Mouse (Mus musculus): ENCODE measurements at regions not wholly inside any gene's neighbourhood (a gene's known extent, or its start where the extent isn't known, plus 50 kb on each side); places are given as distances from the start of the nearest gene placed in this dataset.
"Not testable (repeated sequence)": the region's sequence is repeated elsewhere in the genome, so short reads cannot be mapped to it uniquely, and the experiment has no call there.

DNA sequence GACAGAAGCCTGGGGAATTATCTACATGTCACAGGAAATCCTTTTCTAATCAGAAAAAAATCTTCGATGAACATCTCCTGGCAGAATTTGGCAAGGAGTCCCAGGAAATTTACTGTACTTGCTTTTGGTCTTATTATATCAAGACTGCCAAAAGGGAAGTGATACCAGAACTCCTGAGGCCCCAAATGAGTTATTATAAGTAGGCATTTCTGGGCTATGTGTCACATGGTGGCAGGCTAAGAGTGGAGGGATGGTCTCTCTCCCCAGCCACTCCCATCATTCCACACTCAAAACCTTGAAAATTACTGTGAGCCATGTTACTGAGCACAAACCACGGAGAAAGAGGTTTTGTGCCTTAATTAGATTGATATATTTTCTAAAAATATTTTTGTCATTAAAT, 94.0 kb upstream of the Cdk6 start:
- no peak for DNase-seq

DNA sequence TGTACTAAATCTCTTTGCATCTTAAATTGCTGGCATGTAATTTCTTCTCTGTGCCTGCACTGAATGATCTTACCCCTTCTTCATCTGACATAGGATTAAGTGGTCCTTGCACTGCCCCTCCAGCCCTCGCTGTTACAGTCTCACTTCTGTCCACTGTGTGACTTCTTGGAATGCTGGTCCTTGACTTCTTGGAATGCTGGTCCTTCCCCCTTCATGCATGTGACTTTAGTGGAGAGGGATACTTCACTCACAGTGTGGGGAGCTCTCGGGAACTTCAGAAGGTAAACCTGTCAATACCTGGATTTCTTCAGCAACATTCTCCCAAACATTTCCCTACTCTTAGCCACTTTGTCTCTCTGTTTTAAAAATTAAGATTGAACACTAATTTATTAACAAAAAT, 91.0 kb upstream of the Cdk6 start:
- no peak for DNase-seq

DNA sequence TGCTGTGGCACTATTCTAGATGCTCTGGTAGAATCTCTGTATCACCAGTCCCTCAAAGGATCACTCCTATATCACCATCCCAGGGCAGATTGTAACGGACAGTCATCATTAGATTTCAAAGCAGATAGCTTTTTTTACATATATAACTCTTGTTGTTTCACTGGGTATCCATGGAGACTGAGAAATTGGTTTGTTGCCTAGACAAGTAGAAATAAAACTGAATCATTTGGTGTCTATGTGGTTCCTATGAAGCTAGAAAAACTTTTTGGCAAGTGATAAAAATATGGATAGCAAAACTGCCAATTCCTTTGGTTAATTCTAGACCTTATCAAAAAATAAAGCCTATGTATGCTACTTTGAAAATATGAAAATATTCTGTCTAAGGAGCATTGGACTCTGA, 81.0 kb upstream of the Cdk6 start:
- no peak for DNase-seq

DNA sequence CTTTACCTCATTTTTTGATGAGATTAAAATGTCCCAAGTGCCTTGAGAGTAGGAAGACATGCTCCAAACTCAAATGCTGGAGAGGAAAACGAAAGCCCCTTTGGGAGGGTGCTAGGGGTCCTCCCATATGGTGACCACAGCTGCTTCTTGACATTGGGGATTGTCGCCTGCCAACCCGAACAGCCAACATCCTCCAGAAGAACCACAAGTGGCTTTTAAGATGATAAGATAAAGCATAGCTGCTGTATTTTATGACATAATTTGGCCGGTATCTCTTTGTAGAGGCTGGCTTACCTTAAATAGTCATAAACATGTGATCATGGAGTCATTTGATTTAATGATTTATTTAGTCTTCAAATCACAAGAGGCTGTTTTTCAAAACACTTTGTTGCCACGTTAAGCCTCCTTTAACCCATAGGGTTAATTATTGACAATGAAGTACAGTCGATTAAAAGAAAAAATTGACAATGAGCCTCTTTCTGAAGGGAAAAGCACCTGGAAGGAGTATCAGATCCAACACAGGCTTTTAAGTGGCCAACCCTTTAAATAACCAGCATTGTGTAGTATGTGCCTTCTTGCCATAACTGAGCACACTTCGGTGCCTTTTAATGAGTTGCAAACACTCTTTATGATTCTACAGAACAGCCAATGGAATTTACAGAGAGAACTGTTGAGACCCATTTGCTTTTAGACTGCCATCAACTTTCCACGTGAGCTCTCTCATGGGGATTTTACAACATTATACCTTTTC, 76.1 kb upstream of the Cdk6 start:
- not testable (repeated sequence) for DNase-seq

DNA sequence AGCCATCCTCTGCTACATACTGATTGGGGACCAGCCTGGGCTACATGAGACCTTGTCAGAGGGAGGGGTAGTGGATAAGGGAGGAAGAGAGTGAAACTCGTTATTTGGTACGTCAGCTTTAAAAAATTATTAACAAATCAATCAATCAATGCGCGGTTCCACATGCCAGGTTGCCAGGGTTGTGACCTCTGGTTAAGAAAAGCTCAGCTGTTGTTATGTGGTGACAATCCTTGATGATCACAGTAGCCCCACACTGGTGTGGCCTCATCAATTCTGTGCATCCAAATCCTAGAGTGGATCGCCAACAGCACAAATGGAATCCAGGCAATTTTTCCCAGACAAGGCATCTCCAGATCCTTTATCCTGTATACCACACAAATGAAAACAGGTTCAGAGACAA, 74.3 kb upstream of the Cdk6 start:
- no peak for DNase-seq

DNA sequence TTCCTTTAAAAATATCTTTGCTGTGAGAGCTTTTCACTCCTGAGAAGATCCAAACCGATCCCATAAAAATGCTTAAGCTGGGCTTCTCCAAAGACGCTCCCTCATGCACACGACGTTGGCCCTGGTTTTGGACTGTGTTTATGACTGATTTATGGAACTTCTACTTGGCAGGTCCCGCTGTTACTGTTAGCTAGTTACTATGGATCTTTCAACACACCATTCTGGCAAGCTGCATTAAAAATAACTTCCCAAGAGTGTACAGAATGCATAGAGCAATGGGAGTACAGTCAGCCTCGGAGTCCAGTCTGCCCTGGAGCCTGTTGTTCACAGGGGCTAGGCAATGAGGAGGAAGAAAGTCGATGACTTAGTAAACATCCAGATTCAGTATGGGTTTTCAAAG, 71.5 kb upstream of the Cdk6 start:
- DNase-seq, result no peak

DNA sequence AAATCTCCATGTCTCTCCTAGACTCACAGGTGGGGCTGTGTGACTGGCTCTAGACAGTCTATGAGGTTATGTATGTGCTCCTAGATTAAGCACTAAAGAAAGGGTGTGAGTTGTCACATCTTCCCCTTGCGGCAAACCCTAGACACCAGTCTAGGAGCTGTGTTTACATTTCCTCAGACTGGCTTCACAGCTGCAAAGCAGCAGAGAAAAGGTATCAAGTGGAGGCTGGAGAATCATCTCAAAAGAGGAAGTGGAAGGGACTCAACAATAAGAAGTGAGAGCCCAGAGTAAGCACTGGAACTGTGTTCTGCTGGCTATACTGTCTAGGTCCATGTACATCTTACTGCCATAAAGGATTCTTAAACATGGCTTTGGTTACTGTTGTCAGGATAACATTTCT, 68.1 kb upstream of the Cdk6 start:
- DNase-seq, result not testable (repeated sequence)

DNA sequence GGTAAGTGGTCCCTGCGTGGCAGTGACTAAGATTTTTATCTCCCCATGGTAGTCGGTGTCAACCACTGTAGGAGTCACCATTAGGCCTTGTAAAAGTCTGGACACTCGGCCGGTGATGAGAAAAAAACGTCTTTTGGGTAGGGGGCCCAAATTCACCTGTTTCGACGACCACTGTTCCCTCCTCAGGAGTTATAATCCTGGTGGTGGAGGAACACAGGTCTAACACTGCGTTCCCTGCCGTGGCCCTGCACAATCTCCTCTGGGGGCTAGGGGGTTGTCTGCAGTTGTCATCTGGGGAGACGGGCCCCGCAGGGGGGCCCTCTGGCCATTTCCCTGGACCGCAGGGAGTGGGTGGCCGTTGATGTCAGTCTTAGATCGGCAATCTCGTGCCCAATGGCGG, 64.0 kb upstream of the Cdk6 start:
- DNase-seq, result not testable (repeated sequence)

DNA sequence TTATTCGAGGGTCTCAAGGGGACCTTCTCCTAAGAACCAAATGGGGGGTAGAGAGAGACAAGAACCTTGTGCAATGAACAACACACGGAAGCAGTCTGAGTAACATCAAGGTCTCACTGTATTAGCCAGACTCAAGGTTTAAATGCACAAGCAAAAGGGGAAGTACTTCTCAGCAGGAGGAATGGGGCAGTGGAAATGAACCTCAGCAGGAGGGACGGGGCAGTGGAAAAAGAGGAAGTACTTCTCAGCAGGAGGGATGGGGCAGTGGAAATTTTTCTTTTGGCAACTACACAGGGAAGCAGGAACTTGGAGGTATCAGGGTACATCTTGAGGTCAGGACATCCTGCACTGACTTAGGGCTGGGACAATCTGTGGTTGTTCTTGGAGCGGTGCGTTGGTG, 62.3 kb upstream of the Cdk6 start:
- DNase-seq, result not testable (repeated sequence)

DNA sequence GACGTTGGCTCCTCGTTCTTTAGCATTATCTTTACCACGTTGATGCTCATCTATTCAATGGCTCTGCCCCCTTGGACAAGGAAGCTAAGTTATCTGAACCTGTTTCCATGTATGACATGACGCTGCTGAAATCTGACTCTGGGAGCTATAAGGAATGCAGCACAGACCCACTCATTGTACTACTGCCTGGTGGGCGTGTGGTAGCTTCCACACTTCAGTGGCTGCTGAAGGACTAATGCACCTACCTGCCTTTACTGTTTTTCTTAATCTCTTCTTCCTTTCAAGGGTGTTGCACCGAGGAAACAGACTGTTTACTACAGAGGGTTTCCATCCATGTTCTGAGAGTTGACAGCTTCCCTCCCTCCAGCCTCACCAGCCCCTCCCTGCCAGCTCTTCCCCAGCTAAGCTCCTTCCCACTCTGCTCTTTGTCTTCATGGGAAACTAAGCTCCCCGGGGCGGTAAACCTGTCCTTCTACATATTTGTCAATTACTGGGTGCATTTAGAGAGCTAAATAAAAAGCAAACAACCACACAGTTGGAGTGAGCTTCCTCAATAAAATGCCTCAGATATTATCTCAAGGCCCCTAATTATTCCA, 59.3 kb upstream of the Cdk6 start:
- DNase-seq, result not testable (repeated sequence)

DNA sequence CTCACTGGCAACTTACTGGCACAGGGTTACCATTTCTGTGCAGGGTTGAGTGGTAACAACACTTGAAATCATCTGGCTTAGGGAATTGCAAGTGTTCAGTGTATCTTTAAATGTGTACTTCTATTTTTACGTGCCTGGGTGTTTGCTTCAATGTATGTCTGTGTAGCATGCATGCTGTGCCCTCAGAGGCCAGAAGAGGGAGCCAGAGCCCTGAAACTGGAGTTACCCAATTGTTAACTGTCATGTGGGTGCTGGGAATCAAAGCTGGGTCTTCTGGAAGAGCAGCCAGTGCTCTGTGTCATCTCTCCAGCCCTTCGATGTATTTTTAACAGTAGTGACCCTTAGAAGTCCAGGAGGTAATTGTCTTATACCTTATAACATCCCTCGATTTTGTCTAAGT, 58.2 kb upstream of the Cdk6 start:
- DNase-seq, result no peak

DNA sequence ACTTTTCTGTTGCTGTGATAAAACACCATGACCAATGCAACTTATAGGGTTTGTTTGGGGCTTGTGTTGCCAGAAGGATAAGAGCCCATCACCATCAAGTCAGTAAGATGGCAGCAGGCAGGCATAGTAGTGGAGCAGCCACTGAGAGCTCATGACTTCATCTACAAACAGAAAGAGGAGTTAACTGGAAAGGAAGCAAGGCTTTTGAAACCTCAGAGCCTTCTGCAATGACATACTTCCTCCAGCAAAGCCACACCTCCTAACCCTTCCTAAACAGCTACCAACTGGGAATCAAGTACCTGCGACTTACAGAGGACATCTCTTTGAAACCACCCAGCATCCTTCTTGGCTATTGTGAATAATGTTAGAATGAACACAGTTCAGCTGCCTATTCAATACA, 57.0 kb upstream of the Cdk6 start:
- DNase-seq, result not testable (repeated sequence)

DNA sequence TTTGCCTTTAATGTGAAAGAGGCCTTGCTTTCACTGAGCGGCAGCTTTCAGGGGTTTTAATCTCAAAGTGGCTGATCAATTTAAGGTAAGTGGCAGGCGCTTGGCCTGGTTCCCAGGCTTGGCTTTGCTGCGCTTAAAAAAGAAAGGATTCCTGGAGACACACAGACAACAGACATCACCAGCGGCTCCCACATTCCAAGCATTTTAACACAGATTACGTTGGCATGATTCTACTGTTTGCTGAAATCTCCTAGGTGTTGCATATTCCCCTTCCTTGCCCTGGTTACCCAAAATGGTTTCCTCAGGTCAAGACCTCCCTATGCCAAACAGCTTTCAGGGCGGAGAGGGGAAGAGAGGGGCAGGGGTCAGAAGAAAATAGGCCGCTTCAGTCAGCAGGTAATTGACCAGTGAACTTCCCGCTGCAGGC, 51.3 kb upstream of the Cdk6 start:
- DNase-seq, result peak in 1 of 2 experiments; percentile 1

All from kidney, adult 8-10 months (tissue).